15 mouse cellular contexts compared by ENCODE assay signal in the genomic region with DNA sequence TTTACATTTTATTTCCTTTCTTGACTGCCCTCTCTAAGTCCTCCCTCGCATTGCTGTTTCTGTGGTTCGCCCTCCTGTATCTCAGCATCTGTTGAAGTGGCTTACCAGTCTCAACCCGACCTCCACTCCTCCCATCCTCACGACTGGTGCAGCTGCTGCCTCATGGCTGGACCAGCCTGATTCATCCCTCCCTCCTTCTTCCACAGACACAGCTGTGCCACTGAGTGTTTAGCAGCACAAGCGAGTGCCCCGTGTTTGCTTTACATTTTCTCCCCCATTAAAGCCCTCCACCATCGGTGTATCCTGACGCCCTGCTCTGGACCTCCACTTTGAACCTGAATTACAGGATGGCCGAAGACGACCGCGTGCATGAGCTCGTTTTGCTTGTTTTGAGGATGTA.
"Had no signal": no experiment of that assay in that cellular context is flagged by ENCODE, and none has a peak within 500 bp of the region (broad histone marks: within the 10 kb centered on the region; RNA-seq: fewer than 3 reads in every experiment).

No protein-coding gene starts in this region.

- DNase-seq: retina, postnatal 1 day; right cerebral cortex, adult 18-20 months; right cerebral cortex, postnatal 14 days; right cerebral cortex, postnatal 25 days; right cerebral cortex, postnatal 4 days; spleen, adult 18-20 months; thymus, adult 18-20 months; thymus, adult 2 months; thymus, postnatal 14 days; thymus, postnatal 25 days; thymus, postnatal 36 days; thymus, postnatal 4 days had no signal

- H3K27me3 ChIP-seq: neural tube, embryonic 13.5 days; neural tube, embryonic 15.5 days; stomach, embryonic 15.5 days had no signal

- H3K4me3 ChIP-seq: neural tube, embryonic 13.5 days; neural tube, embryonic 15.5 days; stomach, embryonic 15.5 days had no signal

- H3K36me3 ChIP-seq: neural tube, embryonic 15.5 days; stomach, embryonic 15.5 days had no signal

- H3K4me2 ChIP-seq: neural tube, embryonic 13.5 days; neural tube, embryonic 15.5 days; stomach, embryonic 15.5 days had no signal
